Mouse (Mus musculus): ENCODE results near the gene Hoxa5. TPM values are rescaled to one million over a fixed set of nuclear protein-coding genes. Genes with fewer than 3 reads are reported as not detected.

Gene Hoxa5
- total RNA-seq, 2 experiments from 2014 or later = not detected

DNA sequence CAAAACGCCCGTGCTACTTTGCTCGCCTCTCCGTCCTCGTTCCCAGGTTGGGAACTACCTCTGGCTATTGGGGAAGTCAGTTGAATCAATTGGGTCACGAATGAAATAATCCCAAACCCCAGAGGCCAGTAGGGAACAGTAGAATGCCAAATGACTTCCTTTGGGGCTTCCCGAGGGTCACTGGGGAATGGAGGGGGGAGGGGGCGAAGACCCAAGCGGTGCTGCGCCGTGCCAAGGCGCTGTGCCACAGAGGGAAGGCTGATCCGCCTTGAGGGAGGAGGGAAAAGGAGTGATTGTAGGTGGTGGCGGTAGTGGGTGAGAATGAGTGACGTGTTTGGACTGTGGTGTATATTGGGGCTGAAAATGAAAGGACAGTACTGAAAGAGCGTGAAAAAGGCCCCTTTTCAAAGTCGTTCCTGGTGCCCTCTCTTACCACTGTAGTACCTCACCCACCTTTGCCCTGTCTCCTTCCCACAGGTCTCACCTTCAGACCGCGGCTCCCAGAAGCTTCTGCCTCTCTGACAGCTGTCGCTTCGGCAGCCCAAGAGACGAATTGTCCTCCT is 8.2 kb upstream of the Hoxa5 start:
- no peak for TF ChIP-seq CTCF (conservative IDR thresholded peaks at IDR 0.05)
- DNase-seq (ENCODE audit: low spot score in 2 of 2) = no peak
- Histone ChIP-seq H3K4me3 (no peak overlapping the region), H3K27ac (no peak overlapping the region)

DNA sequence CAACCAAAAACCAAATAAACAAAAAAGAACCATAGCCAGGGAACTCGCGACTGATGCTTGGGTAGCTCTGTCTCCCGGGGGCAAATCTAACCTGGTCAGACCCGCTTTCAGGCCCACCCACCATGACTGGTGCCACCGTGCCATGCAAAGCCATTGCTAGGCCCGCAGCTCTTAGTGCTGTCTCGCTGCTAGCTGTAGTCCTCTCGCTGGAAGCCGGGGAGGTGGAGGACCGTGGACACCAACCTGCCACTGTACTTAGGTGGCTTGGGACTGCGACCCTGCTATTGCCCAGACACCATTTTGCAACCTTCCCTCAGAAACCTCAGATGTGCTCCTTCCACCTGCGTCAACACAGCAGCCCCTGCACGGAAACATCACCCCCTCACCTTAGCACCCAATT is 7.6 kb upstream of the Hoxa5 start:
- no peak for TF ChIP-seq CTCF (conservative IDR thresholded peaks at IDR 0.05)
- Histone ChIP-seq H3K27ac (no peak overlapping the region), H3K4me3 (no peak overlapping the region)
- DNase-seq (ENCODE audit: low spot score in 2 of 2) = no peak

DNA sequence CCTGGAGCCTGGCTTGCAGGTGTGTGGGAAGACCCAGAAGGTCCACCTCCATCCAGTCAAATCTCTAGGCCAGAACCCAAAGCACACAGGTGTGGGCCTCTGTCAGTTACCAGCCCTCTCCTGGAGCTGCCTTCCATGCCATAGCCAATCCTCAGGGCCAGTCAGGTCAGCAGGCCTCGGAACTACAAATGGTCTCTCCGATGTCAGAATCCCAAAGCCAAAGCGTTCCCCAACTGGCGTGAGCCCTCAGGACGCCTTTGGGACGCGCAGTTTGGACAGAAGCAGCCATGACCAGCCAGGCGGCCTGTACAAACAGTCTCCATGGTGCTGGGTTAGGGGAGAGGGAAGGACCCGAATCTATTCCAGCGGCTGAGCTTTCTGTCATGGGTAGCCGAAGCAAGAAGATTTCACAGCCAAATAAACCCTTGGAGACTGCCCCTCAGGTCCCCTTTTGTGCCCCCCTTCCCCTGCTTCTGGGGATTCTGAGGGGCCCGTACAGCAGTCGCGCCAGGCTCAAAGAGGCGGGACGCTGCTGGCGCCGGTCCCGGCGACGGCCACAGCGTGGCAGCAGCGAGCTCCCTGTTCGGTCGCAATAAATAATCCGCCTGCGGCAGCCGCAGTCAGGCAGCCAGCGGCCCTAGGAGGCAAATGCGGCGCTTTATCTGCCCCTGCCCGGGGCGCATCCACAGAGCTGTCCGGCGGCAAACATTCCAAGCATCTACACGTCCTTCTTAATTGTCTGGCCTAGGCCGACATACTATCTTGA is 7.0 kb upstream of the Hoxa5 start:
- Histone ChIP-seq H3K27ac (no peak overlapping the region), H3K4me3 (no peak overlapping the region)
- TF ChIP-seq CTCF (conservative IDR thresholded peaks at IDR 0.05) = peak; percentile 95
- peak; percentile 19 to 62 for DNase-seq (ENCODE audit: low spot score in 2 of 2)

DNA sequence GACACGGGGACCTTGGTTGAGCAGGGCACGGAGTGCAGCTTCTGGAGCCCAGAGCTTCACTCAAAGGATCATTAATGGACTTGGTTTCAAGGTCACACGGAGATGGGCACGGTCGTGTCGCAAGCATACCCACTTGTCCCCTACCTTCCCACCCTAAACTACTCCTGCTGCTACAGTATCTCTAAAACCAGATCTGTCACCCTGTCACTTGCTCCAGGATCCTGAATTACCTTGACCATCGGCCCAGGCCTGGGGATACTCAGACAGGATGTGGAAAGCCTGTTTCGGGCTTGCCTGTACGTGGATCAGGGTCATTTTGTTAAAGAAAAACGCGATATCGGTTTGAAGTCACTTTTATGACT is 5.3 kb upstream of the Hoxa5 start:
- H3K4me3 ChIP-seq = no peak overlapping the region
- DNase-seq (ENCODE audit: low spot score in 2 of 2) = no peak
- H3K27ac ChIP-seq = no peak overlapping the region
- TF ChIP-seq CTCF (conservative IDR thresholded peaks at IDR 0.05) = no peak

DNA sequence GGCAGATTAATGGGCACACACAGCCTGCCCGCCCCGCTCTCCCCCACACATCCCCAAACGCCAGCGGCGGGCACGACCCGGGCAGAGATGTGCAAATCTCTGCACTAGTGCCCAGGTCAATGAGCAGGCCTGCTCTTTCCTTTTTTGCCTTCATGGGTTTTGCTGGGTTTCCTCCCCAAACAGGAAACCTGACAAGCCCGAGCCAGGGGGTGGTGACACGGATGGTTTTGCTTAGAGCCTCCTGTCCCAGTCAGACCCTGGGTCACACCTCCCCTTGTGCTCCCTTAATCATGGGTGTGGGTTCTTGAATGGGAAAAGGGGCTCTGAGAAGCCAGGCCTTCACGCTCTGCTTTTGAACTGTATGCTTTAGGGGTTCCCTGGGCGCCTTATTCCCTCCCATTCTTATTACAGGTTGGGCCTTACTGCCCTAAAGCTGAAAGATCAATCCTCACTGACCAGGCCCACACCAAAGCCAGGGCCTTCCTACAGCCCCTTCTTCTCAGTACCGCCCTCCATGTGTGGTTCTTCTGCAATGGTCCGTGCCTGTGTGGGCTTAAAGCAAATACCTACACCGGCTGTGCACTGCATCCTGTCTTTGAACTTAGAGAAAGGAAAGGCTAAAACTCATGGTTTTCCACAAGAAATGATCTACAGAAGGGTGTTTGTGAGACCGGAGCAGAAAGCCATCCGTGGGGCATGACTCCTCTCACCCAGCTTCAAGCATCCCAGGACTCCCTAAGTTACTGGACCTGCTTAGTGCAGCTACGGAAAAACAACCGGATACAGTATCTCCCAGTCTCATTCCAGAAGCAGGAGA is 4.7 kb upstream of the Hoxa5 start:
- no peak overlapping the region for H3K4me3 ChIP-seq
- no peak for TF ChIP-seq CTCF (conservative IDR thresholded peaks at IDR 0.05)
- no peak for DNase-seq (ENCODE audit: low spot score in 2 of 2)
- no peak overlapping the region for H3K27ac ChIP-seq

DNA sequence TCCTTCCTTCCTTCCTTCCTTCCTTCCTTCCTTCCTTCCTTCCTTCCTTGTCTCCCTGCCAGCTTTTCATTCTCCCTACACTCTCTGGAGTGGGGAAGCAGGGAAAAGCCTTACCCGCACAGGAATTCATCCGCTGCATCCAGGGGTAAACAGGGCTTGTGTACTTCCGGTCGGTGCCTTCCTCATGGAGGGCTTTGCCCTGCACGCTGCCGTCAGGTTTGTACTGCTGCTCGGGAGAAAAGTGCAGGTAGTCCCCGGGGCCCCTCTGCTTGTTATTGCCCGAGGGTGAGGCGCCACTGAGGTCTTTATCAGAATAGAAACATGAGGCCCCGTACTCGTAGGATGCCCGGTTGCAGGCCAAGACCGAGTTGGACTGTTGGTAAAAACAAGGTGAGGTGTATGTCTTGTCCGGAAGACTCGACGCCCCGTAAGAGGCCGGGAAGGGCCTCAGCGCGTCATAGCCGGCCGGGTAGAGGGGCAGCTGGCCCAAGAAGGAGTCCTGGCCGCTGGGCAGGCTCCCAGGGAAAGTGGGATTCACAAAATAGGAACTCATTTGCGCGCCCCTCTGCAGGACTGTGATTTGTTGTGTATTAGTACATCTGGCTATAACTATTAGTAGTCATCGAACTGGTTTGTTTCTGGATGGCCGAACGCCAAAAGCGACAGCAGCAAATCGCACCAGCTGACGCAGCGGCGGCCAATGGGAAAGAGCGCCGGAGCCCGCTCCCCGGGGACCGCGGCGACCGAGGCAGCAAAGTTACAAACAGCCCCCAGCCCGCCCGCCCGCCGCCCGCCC is 3.9 kb upstream of the Hoxa5 start, which contains the start of gene Hoxa6:
Gene Hoxa6, minus strand, starts transcription at position 651 of the 796 bp plus-strand sequence.
- no peak for DNase-seq (ENCODE audit: low spot score in 2 of 2)
- Histone ChIP-seq H3K27ac (no peak within 1 kb of the TSS), H3K4me3 (no peak within 1 kb of the TSS)
- no peak for TF ChIP-seq CTCF (conservative IDR thresholded peaks at IDR 0.05)

DNA sequence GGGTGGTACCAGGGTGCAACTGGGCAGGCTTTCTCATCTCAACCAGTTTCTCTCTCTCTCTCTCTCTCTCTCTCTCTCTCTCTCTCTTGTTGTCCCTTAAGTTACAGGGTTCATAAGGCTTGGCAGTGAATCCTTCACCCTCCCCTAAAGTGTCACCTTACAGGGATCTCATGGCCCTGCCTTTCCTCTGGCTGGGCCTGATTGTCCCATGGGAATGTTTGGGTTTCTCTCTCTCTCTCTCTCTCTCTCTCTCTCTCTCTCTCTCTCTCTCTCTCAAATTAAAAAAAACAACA is 3.2 kb upstream of the Hoxa5 start:
- TF ChIP-seq CTCF (conservative IDR thresholded peaks at IDR 0.05) = no peak
- DNase-seq (ENCODE audit: low spot score in 2 of 2) = no peak
- H3K27ac ChIP-seq = no peak overlapping the region
- H3K4me3 ChIP-seq = no peak overlapping the region

DNA sequence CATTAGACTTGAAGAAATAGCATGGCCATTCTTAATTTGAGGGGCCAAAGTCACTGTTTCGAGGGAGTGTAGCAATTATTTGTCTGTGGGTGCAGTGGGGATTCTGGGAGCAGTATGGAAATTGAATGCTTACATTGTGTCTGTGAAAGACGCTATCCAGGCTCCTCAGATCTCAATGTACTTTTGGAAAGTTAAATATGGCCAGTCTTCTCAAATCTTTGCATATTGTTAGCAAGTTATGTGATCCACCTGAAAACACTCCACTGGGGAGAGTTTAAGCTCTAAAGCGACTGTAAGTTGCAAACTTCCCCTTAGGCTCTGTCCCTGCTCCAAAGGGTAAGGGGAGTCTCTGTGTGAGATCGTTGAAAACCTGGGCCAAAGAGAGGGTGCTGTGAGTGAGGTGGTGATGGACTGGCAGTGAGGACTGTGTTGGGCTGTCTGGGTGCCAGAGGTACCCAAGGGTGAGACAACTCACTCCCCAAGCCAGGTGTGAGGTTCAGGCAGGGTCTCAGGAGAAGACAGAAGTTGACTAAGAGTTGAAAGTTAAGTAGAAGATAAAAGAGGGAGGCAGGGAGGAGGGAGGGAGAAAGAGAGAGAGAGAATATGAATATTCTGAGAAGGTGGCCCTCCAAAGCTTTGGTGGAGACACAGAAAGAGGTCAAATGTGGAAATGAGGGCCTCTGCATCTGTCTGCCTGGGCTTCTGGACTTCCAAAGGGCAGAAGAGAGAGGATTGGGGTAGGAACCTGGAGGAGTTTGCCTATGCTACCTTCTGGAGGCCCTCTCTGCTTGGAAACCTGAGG is 2.7 kb upstream of the Hoxa5 start:
- TF ChIP-seq CTCF (conservative IDR thresholded peaks at IDR 0.05) = no peak
- Histone ChIP-seq H3K27ac (no peak overlapping the region), H3K4me3 (no peak overlapping the region)
- no peak for DNase-seq (ENCODE audit: low spot score in 2 of 2)

DNA sequence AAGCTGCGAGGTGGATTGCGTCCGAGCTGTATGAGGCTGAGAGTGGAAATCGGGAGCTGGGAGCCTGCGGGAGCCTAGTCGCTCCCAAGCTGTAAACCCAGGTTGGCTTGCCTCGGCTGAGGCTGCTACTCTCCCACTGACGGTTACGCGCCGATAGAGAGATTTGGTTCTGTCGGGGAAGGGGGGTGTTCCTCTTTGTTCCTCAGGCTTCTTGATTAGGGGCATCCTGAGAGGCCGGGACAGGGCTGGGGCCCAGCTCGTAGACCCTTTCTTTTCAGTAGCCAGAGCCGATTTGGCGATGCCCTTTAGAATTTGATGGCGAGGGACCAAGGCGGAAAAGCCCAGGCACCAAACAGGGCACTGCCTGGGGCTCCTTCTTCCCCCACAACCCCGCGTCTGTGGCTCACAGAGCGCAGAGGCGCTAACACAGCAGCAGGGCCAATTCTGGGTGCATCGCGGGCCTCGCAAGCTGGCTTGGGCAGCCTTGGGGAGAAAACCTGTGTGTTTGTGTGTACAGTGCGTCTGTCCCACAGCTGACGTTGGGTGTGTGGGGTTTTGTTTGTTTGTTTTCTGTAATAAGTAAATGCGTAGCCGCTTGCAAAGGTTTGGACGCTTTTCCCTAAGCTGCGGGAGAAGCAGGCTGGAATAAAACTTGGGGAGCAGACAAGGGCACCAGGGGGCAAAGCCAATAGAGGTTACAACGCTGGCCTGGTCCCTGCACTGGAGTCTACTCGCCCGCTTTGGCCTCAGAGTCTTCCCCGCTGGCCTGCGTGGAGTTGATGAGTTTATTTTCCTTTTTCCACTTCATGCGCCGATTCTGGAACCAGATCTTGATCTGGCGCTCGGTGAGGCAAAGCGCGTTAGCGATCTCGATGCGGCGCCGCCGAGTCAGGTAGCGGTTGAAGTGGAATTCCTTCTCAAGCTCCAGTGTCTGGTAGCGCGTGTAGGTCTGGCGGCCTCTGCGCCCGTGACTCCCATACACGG is 1.5 kb upstream of the Hoxa5 start:
- Histone ChIP-seq H3K4me3 (no peak overlapping the region), H3K27ac (no peak overlapping the region)
- TF ChIP-seq CTCF (conservative IDR thresholded peaks at IDR 0.05) = no peak
- no peak for DNase-seq (ENCODE audit: low spot score in 2 of 2)

DNA sequence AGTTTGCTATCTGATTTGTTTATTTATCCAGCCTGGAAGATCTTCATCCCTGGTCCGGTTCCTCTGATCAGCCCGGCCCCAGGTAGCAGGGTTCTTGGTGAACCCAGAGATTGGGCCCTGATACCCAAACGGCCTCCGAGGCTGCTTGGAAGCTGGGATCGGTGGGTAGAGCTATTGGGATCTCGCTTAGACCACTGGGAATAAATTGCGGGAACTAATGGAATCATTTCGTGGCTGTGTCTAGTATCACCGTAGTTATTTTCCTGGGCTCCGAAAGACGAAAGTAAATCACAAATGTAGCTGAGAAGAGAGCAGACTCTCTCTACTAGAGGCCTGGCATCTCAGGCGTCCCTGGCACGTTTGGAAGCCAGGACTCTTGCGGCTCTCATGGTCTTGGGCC is 834 bp upstream of the Hoxa5 start:
- H3K4me3 ChIP-seq = no peak overlapping the region
- no peak for DNase-seq (ENCODE audit: low spot score in 2 of 2)
- H3K27ac ChIP-seq = no peak overlapping the region
- TF ChIP-seq CTCF (conservative IDR thresholded peaks at IDR 0.05) = no peak

DNA sequence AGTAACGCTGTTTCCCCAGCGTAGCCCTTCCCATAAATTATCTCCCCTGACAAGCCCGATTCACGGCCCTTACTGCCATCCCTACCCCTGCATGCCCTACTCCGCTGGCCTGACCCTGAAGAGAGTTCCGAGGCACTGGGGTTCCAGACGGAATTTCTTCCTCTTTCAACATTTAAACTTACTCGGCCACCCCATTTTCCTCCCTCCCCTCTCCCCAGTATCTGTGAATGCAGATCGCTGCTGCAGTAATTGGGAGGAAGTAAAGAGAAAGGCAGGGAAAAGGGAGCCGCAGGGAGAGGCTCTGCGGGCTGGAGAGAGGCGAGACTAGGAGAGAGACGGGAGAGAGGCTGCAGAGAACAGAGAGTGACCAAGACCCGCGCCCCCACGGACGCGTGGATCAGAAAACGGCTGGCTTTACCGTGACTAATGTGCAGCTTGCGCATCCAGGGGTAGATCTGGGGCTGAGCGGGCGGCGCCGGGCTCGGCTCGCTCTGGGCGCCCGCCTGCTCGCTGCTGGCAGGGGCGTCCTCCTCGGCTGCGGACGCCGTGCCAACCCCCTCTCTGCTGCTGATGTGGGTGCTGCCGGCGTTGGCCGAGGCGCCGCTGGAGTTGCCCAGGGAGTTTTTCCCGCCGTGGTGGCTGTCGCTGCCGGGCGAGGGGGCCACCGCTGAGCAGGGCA is 877 bp downstream of the Hoxa5 start:
- Histone ChIP-seq H3K27ac (no peak overlapping the region), H3K4me3 (no peak overlapping the region)
- no peak for DNase-seq (ENCODE audit: low spot score in 2 of 2)
- TF ChIP-seq CTCF (conservative IDR thresholded peaks at IDR 0.05) = no peak
